Mouse (Mus musculus): Measurements from ENCODE around the gene Ehd4.

DNA sequence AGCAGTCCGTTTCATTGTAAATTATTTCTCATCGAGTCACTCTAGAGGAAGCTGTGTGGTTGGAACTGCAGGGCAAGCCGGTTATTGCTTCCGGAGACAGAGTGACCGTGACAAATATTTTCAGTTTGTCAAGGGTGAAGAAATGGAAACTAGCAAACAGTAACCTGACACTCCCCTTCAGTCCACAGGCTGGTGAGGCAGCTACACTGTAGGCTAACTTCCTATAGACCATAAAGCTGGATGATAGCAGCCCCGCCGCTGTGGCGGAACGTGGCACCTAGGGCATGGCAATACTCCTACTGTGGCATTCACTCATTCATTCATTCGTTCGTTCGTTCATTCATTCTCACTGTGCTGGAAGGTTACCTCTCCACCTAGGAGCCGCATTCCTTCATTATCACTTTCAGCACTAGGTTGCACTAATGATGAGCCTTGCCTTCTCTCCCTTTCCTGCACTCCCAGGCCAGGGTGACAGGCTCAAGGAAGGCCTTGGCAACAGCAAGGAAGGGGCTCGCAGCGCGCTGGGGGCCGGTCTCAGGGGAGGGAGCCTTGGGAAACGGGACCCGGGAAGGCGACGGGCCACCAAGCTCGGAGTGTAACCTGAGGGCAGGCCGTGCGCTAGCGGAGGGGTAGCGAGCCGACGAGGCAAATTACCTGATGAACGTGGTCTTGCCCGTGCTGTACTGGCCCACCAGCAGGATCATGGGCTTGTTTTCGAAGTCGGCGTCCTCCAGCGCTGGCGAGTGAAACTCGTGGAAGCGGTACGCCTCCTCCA is 633 bp downstream of the Ehd4 start:
- TF ChIP-seq CTCF (IDR thresholded peaks at IDR 0.05; ENCODE audit: borderline replicate concordance, insufficient read depth, low read length) (no peak), POLR2A (IDR thresholded peaks at IDR 0.05; ENCODE audit: low read depth, low read length) (no peak)

Measured in embryonic fibroblast, embryonic 13.5 days (primary cell).